Mouse (Mus musculus) liver, postnatal 0 days (tissue): Measurements from ENCODE around the gene Smarcd3.

Source experiments
- CTCF ChIP-seq: sonication (generic); IDR thresholded peaks from 2 replicates; pipeline ENCODE4 v1.5.1; 2016; ENCODE audit warnings: antibody characterized with exemption, low read depth
- EP300 ChIP-seq: IDR thresholded peaks from 2 replicates; pipeline ENCODE4 v1.6.1; 2016; ENCODE audit warnings: antibody characterized with exemption, low read depth, mild to moderate bottlenecking

- TF ChIP-seq CTCF = no peak
- TF ChIP-seq EP300 = no peak
Observed at GRCm38 (mm10) chr5:24596519-24597171, 27.6 kb downstream of the Smarcd3 start.
